Mouse (Mus musculus) left cerebral cortex, adult 18-20 months (tissue): Measurements from ENCODE around the gene Gm5127. TPM values are rescaled to one million over a fixed set of nuclear protein-coding genes. Genes with fewer than 3 reads are reported as not detected.

Experiments used
- microRNA-seq, 2 experiments: library from miRNA; unstranded; fragments of <30 nt; microRNA quantifications; one replicate each; pipeline ENCODE4 v1.2.0; 2021
- total RNA-seq, 2 experiments: library from RNA; stranded (reverse); gene quantifications; 2 replicates each; pipeline ENCODE4 v1.2.3; 2021

Gene Gm5127
- total RNA-seq, 2 experiments from 2014 or later: 0.63 TPM; not detected in 1

Small RNA genes lying within 50 kb of the gene (microRNA-seq; reads per million reads assigned to microRNA genes)
- gene Gm22102: 0 reads per million in 2 experiments

Other genes with a start within 250 kb of the Gm5127 start
- not detected for gene Fndc3c1, start 97.8 kb upstream of the Gm5127 start, total RNA-seq
- under 1 TPM; 0.59 to 0.79 TPM for gene Cysltr1, start 20.5 kb downstream of the Gm5127 start, total RNA-seq